Mouse (Mus musculus) hindbrain, embryonic 10.5 days (tissue): Measurements from ENCODE around the gene Hist1h3b. TPM values are rescaled to one million over a fixed set of nuclear protein-coding genes. Genes with fewer than 3 reads are reported as not detected.

Experiments used
- DNase-seq: peaks from one replicate; pipeline ENCODE4 v3.0.0-alpha.2; 2017; ENCODE audit warnings: low spot score
- H3K27ac ChIP-seq: fragments of 300-500 bp; sonication (generic); 2 replicates; pipeline ENCODE4 v1.5.1; 2016; ENCODE audit warnings: mild to moderate bottlenecking, moderate library complexity
- H3K27me3 ChIP-seq: fragments of 300-500 bp; sonication (generic); 2 replicates; pipeline ENCODE4 v1.6.1; 2016; ENCODE audit warnings: mild to moderate bottlenecking; ENCODE audit not compliant: poor library complexity, insufficient read depth, severe bottlenecking
- H3K36me3 ChIP-seq: fragments of 300-500 bp; sonication (generic); 2 replicates; pipeline ENCODE4 v1.6.1; 2016; ENCODE audit warnings: mild to moderate bottlenecking, moderate library complexity
- H3K4me1 ChIP-seq: fragments of 300-500 bp; sonication (generic); replicated peaks from 2 replicates; pipeline ENCODE4 v1.6.1; 2016; ENCODE audit warnings: mild to moderate bottlenecking
- H3K4me3 ChIP-seq: fragments of 300-500 bp; sonication (generic); 2 replicates; pipeline ENCODE4 v1.5.1; 2016; ENCODE audit warnings: mild to moderate bottlenecking, moderate library complexity
- H3K9me3 ChIP-seq: fragments of 300-500 bp; sonication (generic); 2 replicates; pipeline ENCODE4 v1.6.1; 2016; ENCODE audit warnings: mild to moderate bottlenecking, moderate library complexity
- WGBS: fragments of 180-500 bp; shearing (Covaris S2); methylation state at CpG from one replicate; pipeline ENCODE4 v1.1.7; 2016; 5-methylcytosine and 5-hydroxymethylcytosine counted together
- polyA plus RNA-seq: library from polyadenylated mRNA; unstranded; fragments of >200 nt; fragmentation: Nextera tagmentation; extraction: Ambion mirVana; gene quantifications from 2 replicates; pipeline ENCODE4 v1.2.1, GENCODE M21; 2016

Hist1h3b gene
- polyA plus RNA-seq, 1 experiment from 2014 or later, result 5.5 TPM

DNA sequence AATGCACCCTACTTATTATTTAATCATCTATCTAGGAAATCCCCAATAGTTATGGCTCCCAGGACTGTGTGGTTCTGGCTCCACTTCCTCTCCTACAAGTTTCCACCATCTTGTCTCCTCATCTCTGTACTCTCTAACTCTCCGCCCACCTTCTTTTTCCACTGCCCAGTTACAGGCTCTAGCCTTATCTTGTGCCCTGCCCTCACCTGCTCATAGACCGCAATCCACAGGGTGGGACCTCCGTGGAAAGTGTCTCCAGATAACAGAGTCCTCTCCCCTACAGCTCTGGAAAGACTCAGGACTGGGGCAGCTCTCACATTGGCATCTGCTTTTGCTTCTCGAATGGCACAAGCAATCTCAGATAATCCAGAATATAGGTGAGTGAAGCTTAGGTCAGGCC, 27.0 kb downstream of the Hist1h3b start:
- Histone ChIP-seq H3K27me3 (no peaks in the 10 kb centered on the region), H3K9me3 (no peaks in the 10 kb centered on the region), H3K4me3 (no peak overlapping the region), H3K27ac (no peak overlapping the region), H3K4me1 (no peaks in the 10 kb centered on the region), H3K36me3 (no peaks in the 10 kb centered on the region)
- no peak for DNase-seq
- 85% methylated on average over 4 of the region's 4 CpGs for WGBS

- H3K27ac ChIP-seq, result no peak overlapping the region
- WGBS, result 43% methylated on average over 2 of the region's 2 CpGs
- H3K36me3 ChIP-seq, result no peaks in the 10 kb centered on the region
- DNase-seq, result no peak
- no peak overlapping the region for H3K4me3 ChIP-seq
- H3K4me1 ChIP-seq, result no peaks in the 10 kb centered on the region
- no peaks in the 10 kb centered on the region for H3K27me3 ChIP-seq
- H3K9me3 ChIP-seq, result no peaks in the 10 kb centered on the region
Measured at GRCm38 (mm10) chr13:23792520-23792919, 40.5 kb downstream of the Hist1h3b start.

DNA sequence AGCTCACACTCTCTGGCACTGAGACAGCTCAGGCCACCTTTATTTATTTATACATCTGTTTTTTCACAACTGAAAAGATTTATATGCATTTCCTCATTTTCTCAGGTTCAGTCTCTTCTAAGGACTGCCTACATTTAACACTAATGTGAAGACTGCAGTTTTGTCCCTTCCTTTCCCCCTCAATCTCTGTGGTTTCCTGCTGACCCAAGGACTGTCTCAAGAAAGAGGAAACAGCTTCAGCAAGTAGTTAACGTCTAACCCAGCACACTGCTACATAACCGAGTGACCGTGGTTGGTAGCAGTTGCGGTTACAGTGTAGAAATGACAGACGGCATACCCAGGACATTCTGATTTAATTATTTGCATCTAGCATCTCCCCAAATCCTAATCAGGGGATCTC, 47.3 kb downstream of the Hist1h3b start:
- no peaks in the 10 kb centered on the region for H3K4me1 ChIP-seq
- 74% methylated on average over 5 of the region's 5 CpGs for WGBS
- no peaks in the 10 kb centered on the region for H3K36me3 ChIP-seq
- H3K27me3 ChIP-seq, result no peaks in the 10 kb centered on the region
- H3K27ac ChIP-seq, result no peak overlapping the region
- H3K4me3 ChIP-seq, result no peak overlapping the region
- H3K9me3 ChIP-seq, result no peaks in the 10 kb centered on the region
- DNase-seq, result no peak

Other genes with a start within 250 kb of the Hist1h3b start
- 5.8 and 7.4 TPM in 2 replicates for gene Hist1h4h, start 221.2 kb upstream of the Hist1h3b start, polyA plus RNA-seq
- 7.8 and 9.2 TPM in 2 replicates for gene Hist1h2af, start 218.4 kb upstream of the Hist1h3b start, polyA plus RNA-seq
- 3.3 and 6.0 TPM in 2 replicates for gene Hist1h3g, start 216.8 kb upstream of the Hist1h3b start, polyA plus RNA-seq
- gene Hist1h2bh, start 208.9 kb upstream of the Hist1h3b start, polyA plus RNA-seq, result 0.51 and 1.1 TPM in 2 replicates
- 0.92 and 1.1 TPM in 2 replicates for gene Hist1h3f, start 208.2 kb upstream of the Hist1h3b start, polyA plus RNA-seq
- gene Hist1h4f, start 200.6 kb upstream of the Hist1h3b start, polyA plus RNA-seq, result 0.56 TPM in 1 of 2 replicates, not detected in the other
- gene Hist1h1d, start 199.0 kb upstream of the Hist1h3b start, polyA plus RNA-seq, result 0.37 and 0.49 TPM in 2 replicates
- gene Hist1h3e, start 189.9 kb upstream of the Hist1h3b start, polyA plus RNA-seq, result 5.3 and 5.6 TPM in 2 replicates
- gene Hist1h2ae, start 181.0 kb upstream of the Hist1h3b start, polyA plus RNA-seq, result 102 and 103 TPM in 2 replicates
- 7.0 and 7.3 TPM in 2 replicates for gene Hist1h2bg, start 180.9 kb upstream of the Hist1h3b start, polyA plus RNA-seq
- 4.7 and 5.1 TPM in 2 replicates for gene Hist1h2bf, start 178.1 kb upstream of the Hist1h3b start, polyA plus RNA-seq
- gene Hist1h2ad, start 177.9 kb upstream of the Hist1h3b start, polyA plus RNA-seq, result 1.8 and 2.2 TPM in 2 replicates
- gene Hist1h3d, start 176.5 kb upstream of the Hist1h3b start, polyA plus RNA-seq, result 4.8 and 10.9 TPM in 2 replicates
- 101 and 107 TPM in 2 replicates for gene Hist1h4d, start 170.7 kb upstream of the Hist1h3b start, polyA plus RNA-seq
- 2.5 and 2.7 TPM in 2 replicates for gene Hist1h2be, start 131.1 kb upstream of the Hist1h3b start, polyA plus RNA-seq
- 22.0 and 26.3 TPM in 2 replicates for gene Hist1h1e, start 129.7 kb upstream of the Hist1h3b start, polyA plus RNA-seq
- 0.80 and 1.2 TPM in 2 replicates for gene Hist1h2ac, start 68.3 kb upstream of the Hist1h3b start, polyA plus RNA-seq
- gene Hist1h2bc, start 68.1 kb upstream of the Hist1h3b start, polyA plus RNA-seq, result 23.1 and 26.2 TPM in 2 replicates
- not detected in 2 replicates for gene Hist1h1t, start 56.5 kb upstream of the Hist1h3b start, polyA plus RNA-seq
- 5.4 TPM in 2 replicates for gene Hist1h4c, start 53.8 kb upstream of the Hist1h3b start, polyA plus RNA-seq
- gene Hfe, start 41.4 kb upstream of the Hist1h3b start, polyA plus RNA-seq, result 3.2 and 3.5 TPM in 2 replicates
- gene Hist1h1c, start 13.5 kb upstream of the Hist1h3b start, polyA plus RNA-seq, result 10.6 and 12.6 TPM in 2 replicates
- gene Hist1h3c, start 6.7 kb upstream of the Hist1h3b start, polyA plus RNA-seq, result 6.9 and 8.6 TPM in 2 replicates
- gene Hist1h2bb, start 5.5 kb upstream of the Hist1h3b start, polyA plus RNA-seq, result 1.8 and 2.4 TPM in 2 replicates
- 45.2 and 49.3 TPM in 2 replicates for gene Hist1h2ab, start 1.1 kb upstream of the Hist1h3b start, polyA plus RNA-seq
- 4.9 and 5.4 TPM in 2 replicates for gene Hist1h4b, start 4.7 kb downstream of the Hist1h3b start, polyA plus RNA-seq
- not detected in 2 replicates for gene Hist1h4a, start 9.0 kb downstream of the Hist1h3b start, polyA plus RNA-seq
- 3.7 and 4.8 TPM in 2 replicates for gene Hist1h3a, start 10.1 kb downstream of the Hist1h3b start, polyA plus RNA-seq
- gene Hist1h1a, start 11.4 kb downstream of the Hist1h3b start, polyA plus RNA-seq, result 2.3 and 3.4 TPM in 2 replicates
- not detected in 2 replicates for gene Trim38, start 17.6 kb downstream of the Hist1h3b start, polyA plus RNA-seq
- not detected in 2 replicates for gene Slc17a2, start 54.7 kb downstream of the Hist1h3b start, polyA plus RNA-seq
- not detected in 2 replicates for gene Slc17a3, start 87.2 kb downstream of the Hist1h3b start, polyA plus RNA-seq
- gene Slc17a1, start 115.5 kb downstream of the Hist1h3b start, polyA plus RNA-seq, result not detected in 2 replicates
- gene Slc17a4, start 162.7 kb downstream of the Hist1h3b start, polyA plus RNA-seq, result not detected in 2 replicates
- not detected in 2 replicates for gene Hist1h2ba, start 181.9 kb downstream of the Hist1h3b start, polyA plus RNA-seq
- not detected in 2 replicates for gene Hist1h2aa, start 182.2 kb downstream of the Hist1h3b start, polyA plus RNA-seq
- gene Scgn, start 238.9 kb downstream of the Hist1h3b start, polyA plus RNA-seq, result not detected in 2 replicates